Mouse (Mus musculus) CH12.LX (cell line): ENCODE measurements at regions not wholly inside any gene's neighbourhood (a gene's known extent, or its start where the extent isn't known, plus 50 kb on each side); places are given as distances from the start of the nearest gene placed in this dataset.

Source experiments
- DNase-seq: peaks from one replicate; pipeline ENCODE4 v3.0.0-alpha.2; 2013; ENCODE audit errors: extremely low read depth
- H3K27ac ChIP-seq: 2 replicates; pipeline ENCODE4 v1.5.1; 2012; ENCODE audit warnings: low read depth, mild to moderate bottlenecking, control low read depth, moderate library complexity; ENCODE audit not compliant: insufficient read depth
- H3K27me3 ChIP-seq: replicated peaks from 2 replicates; pipeline ENCODE3; 2012; ENCODE audit warnings: inconsistent platforms
- H3K36me3 ChIP-seq, 2 experiments: replicated peaks in 1 of 2; 2 replicates each; pipeline versions ENCODE3 to v1.6.1; 2012; ENCODE audit warnings: inconsistent platforms in 1 of 2, low read length in 1 of 2, mild to moderate bottlenecking in 1 of 2, mixed read lengths in 1 of 2, moderate library complexity in 1 of 2; ENCODE audit not compliant: control insufficient read depth in 1 of 2, insufficient read depth in 1 of 2
- H3K4me1 ChIP-seq, 2 experiments: 2 replicates each; pipeline ENCODE4 v1.6.1; 2012; ENCODE audit warnings: inconsistent platforms in 1 of 2, moderate library complexity in 1 of 2; ENCODE audit not compliant: insufficient read depth in 2 of 2, control insufficient read depth in 1 of 2
- H3K4me2 ChIP-seq: 2 replicates; pipeline ENCODE4 v1.6.1; 2012; ENCODE audit warnings: low read depth, mild to moderate bottlenecking, control low read depth; ENCODE audit not compliant: poor library complexity, insufficient read depth, severe bottlenecking
- H3K4me3 ChIP-seq, 3 experiments: fragments of 150-350 bp in 1 of 3; sonication (generic) in 1 of 3; replicated peaks in 1 of 3; 2 replicates each; pipeline versions ENCODE3 to v1.5.1; 2011 to 2012; ENCODE audit warnings: low read depth in 2 of 3, low read length in 2 of 3, mild to moderate bottlenecking in 2 of 3, moderate library complexity in 2 of 3, control low read depth in 1 of 3, improper control_type of control experiment in 1 of 3, inconsistent platforms in 1 of 3, mixed read lengths in 1 of 3; ENCODE audit not compliant: poor library complexity in 1 of 3
- H3K79me2 ChIP-seq: replicated peaks from 2 replicates; pipeline ENCODE4 v1.6.1; 2012; ENCODE audit warnings: mild to moderate bottlenecking, moderate library complexity; ENCODE audit not compliant: control insufficient read depth, poor library complexity, insufficient read depth, severe bottlenecking; ENCODE audit errors: extremely low read depth
- H3K9ac ChIP-seq: 2 replicates; pipeline ENCODE4 v1.6.1; 2012; ENCODE audit warnings: low read depth, mild to moderate bottlenecking, control low read depth, moderate library complexity; ENCODE audit not compliant: insufficient read depth
- H3K9me3 ChIP-seq: replicated peaks from 2 replicates; pipeline ENCODE3; 2012; ENCODE audit warnings: low read length, inconsistent platforms, mixed read lengths
- EP300 ChIP-seq: IDR thresholded peaks from 2 replicates; pipeline ENCODE4 v1.6.1; 2011; ENCODE audit warnings: low read length, improper control_type of control experiment
- ETS1 ChIP-seq: conservative IDR thresholded peaks from 2 replicates; pipeline ENCODE4 v1.6.1; 2012; ENCODE audit warnings: low read depth, mild to moderate bottlenecking, inconsistent platforms, low read length, improper control_type of control experiment, moderate library complexity
- GABPA ChIP-seq: IDR thresholded peaks from 2 replicates; pipeline ENCODE4 v1.6.1; 2012; ENCODE audit warnings: low read depth, low read length, improper control_type of control experiment, inconsistent platforms; ENCODE audit not compliant: insufficient replicate concordance
- HCFC1 ChIP-seq: IDR thresholded peaks from 2 replicates; pipeline ENCODE4 v1.6.1; 2012; ENCODE audit warnings: low read depth, mild to moderate bottlenecking, inconsistent platforms, low read length, improper control_type of control experiment
- IRF4 ChIP-seq: IDR thresholded peaks from 2 replicates; pipeline ENCODE4 v1.6.1; 2014; ENCODE audit warnings: low read depth, mild to moderate bottlenecking, inconsistent platforms, low read length, improper control_type of control experiment
- KAT2A ChIP-seq: IDR thresholded peaks from 2 replicates; pipeline ENCODE4 v1.6.1; 2012; ENCODE audit warnings: low read length, improper control_type of control experiment, inconsistent platforms; ENCODE audit not compliant: insufficient replicate concordance
- MAZ ChIP-seq: IDR thresholded peaks from 2 replicates; pipeline ENCODE4 v1.6.1; 2012; ENCODE audit warnings: low read depth, mild to moderate bottlenecking, inconsistent platforms, low read length, improper control_type of control experiment, moderate library complexity
- MXI1 ChIP-seq: IDR thresholded peaks from 2 replicates; pipeline ENCODE4 v1.6.1; 2011; ENCODE audit warnings: mild to moderate bottlenecking, low read depth, low read length, improper control_type of control experiment
- NELFE ChIP-seq: IDR thresholded peaks from 2 replicates; pipeline ENCODE4 v1.6.1; 2011; ENCODE audit warnings: low read depth, low read length, improper control_type of control experiment
- NRF1 ChIP-seq: IDR thresholded peaks from 2 replicates; pipeline ENCODE4 v1.6.1; 2014; ENCODE audit warnings: low read depth, mild to moderate bottlenecking, inconsistent platforms, low read length, improper control_type of control experiment, moderate library complexity
- PAX5 ChIP-seq: IDR thresholded peaks from 2 replicates; pipeline ENCODE4 v1.6.1; 2012; ENCODE audit warnings: low read length, inconsistent platforms, mixed read lengths
- POLR2AphosphoS2 ChIP-seq: IDR thresholded peaks from 2 replicates; pipeline ENCODE4 v1.6.1; 2011; ENCODE audit warnings: low read depth, low read length, improper control_type of control experiment
- RAD21 ChIP-seq: IDR thresholded peaks from 2 replicates; pipeline ENCODE4 v1.6.1; 2011; ENCODE audit warnings: low read depth, mild to moderate bottlenecking, low read length, improper control_type of control experiment, moderate library complexity
- TBP ChIP-seq: conservative IDR thresholded peaks from 2 replicates; pipeline ENCODE4 v1.6.1; 2011; ENCODE audit warnings: low read depth, low read length, improper control_type of control experiment
- USF1 ChIP-seq: IDR thresholded peaks from 2 replicates; pipeline ENCODE4 v1.6.1; 2014; ENCODE audit warnings: low read depth, mild to moderate bottlenecking, inconsistent platforms, low read length, improper control_type of control experiment
- ZMIZ1 ChIP-seq: IDR thresholded peaks from 2 replicates; pipeline ENCODE4 v1.6.1; 2012; ENCODE audit warnings: low read depth, mild to moderate bottlenecking, inconsistent platforms, low read length, improper control_type of control experiment
- ZNF384 ChIP-seq: IDR thresholded peaks from 2 replicates; pipeline ENCODE4 v1.6.1; 2012; ENCODE audit warnings: low read depth, low read length, improper control_type of control experiment, inconsistent platforms
- dilution Hi-C: fragments of 300-500 bp; cut with MboI; formaldehyde crosslinking; loops from 2 replicates; pipeline ENCODE4 v1.14.3; 2020; ENCODE audit warnings: low sequenced_read_pairs; ENCODE audit not compliant: extremely low pct_unique_long_range_greater_than_20kb, extremely low pct_ligation_motif_present
- in situ Hi-C: fragments of 300-500 bp; cut with MboI; formaldehyde crosslinking; loops from 3 replicates; pipeline ENCODE4 v1.14.3; 2019; ENCODE audit warnings: low sequenced_read_pairs, low pct_ligation_motif_present, low pct_unique_long_range_greater_than_20kb, mixed read lengths

- Histone ChIP-seq H3K27me3 (peaks cover 61% of the 10 kb centered on the region), H3K9me3 (no peaks in the 10 kb centered on the region)
- TF ChIP-seq ETS1 (no peak), IRF4 (no peak), PAX5 (no peak), RAD21 (no peak), HCFC1 (no peak), GABPA (no peak), KAT2A (no peak), TBP (no peak), ZMIZ1 (no peak), MXI1 (no peak), NELFE (no peak), USF1 (no peak), ZNF384 (no peak), EP300 (no peak), MAZ (no peak)
- TF ChIP-seq, all 38 proteins: peak for 0
- dilution Hi-C loops (no loop called here), in situ Hi-C loops (no loop called here)
- Histone ChIP-seq H3K4me3 (no peak overlapping the region), H3K4me2 (no peak overlapping the region), H3K36me3 (no peaks in the 10 kb centered on the region), H3K4me1 (no peaks in the 10 kb centered on the region), H3K27ac (no peak overlapping the region), H3K79me2 (no peaks in the 10 kb centered on the region), H3K9ac (no peak overlapping the region)
- no peak for DNase-seq
These were observed 90.1 kb downstream of the Cops8 start for GRCm38 (mm10) chr1:90692851-90693250.

- Histone ChIP-seq H3K9ac (no peak overlapping the region), H3K79me2 (no peaks in the 10 kb centered on the region), H3K36me3 (no peaks in the 10 kb centered on the region), H3K4me3 (no peak overlapping the region), H3K9me3 (no peaks in the 10 kb centered on the region), H3K27ac (no peak overlapping the region), H3K27me3 (peaks cover 73% of the 10 kb centered on the region), H3K4me2 (no peak overlapping the region), H3K4me1 (no peaks in the 10 kb centered on the region)
- in situ Hi-C loops (no loop called here), dilution Hi-C loops (no loop called here)
- TF ChIP-seq NRF1 (no peak), POLR2AphosphoS2 (no peak), ETS1 (no peak), IRF4 (no peak)
- DNase-seq, result no peak
These were observed 92.0 kb downstream of the Cops8 start for GRCm38 (mm10) chr1:90694761-90695160.
